Mouse (Mus musculus) liver, postnatal 0 days (tissue): ENCODE measurements around the gene Sgpp2.

Experiments
- CTCF ChIP-seq: sonication (generic); IDR thresholded peaks from 2 replicates; pipeline ENCODE4 v1.5.1; 2016; ENCODE audit warnings: antibody characterized with exemption, low read depth
- EP300 ChIP-seq: IDR thresholded peaks from 2 replicates; pipeline ENCODE4 v1.6.1; 2016; ENCODE audit warnings: antibody characterized with exemption, low read depth, mild to moderate bottlenecking

GRCm38 (mm10) chr1:78267519-78267918 is 42.6 kb upstream of the Sgpp2 start:
- TF ChIP-seq CTCF = peak; percentile 25; the same call in 1 of the 2 replicates
- TF ChIP-seq EP300 = no peak
